Mouse (Mus musculus) forebrain, embryonic 13.5 days (tissue): Measurements from ENCODE around the gene Acot2. TPM values are rescaled to one million over a fixed set of nuclear protein-coding genes. Genes with fewer than 3 reads are reported as not detected.

Experiments used
- ATAC-seq: fragments of 200-750 bp; cut with Nextera tagmentation; 2 replicates; pipeline ENCODE4 v1.8.0; 2017
- H3K27ac ChIP-seq: fragments of 300-500 bp; sonication (generic); 2 replicates; pipeline ENCODE4 v1.5.1; 2015; ENCODE audit warnings: inconsistent platforms, mild to moderate bottlenecking, moderate library complexity
- H3K27me3 ChIP-seq: fragments of 300-500 bp; sonication (generic); 2 replicates; pipeline ENCODE4 v1.6.1; 2015; ENCODE audit warnings: mild to moderate bottlenecking, inconsistent platforms
- H3K36me3 ChIP-seq: fragments of 300-500 bp; sonication (generic); 2 replicates; pipeline ENCODE4 v1.6.1; 2015; ENCODE audit warnings: mild to moderate bottlenecking, inconsistent platforms; ENCODE audit not compliant: poor library complexity, severe bottlenecking
- H3K4me1 ChIP-seq: fragments of 300-500 bp; sonication (generic); 2 replicates; pipeline ENCODE4 v1.6.1; 2015; ENCODE audit warnings: inconsistent platforms
- H3K4me2 ChIP-seq: fragments of 300-500 bp; sonication (generic); 2 replicates; pipeline ENCODE4 v1.6.1; 2015; ENCODE audit warnings: inconsistent platforms, mild to moderate bottlenecking, moderate library complexity
- H3K4me3 ChIP-seq: fragments of 300-500 bp; sonication (generic); 2 replicates; pipeline ENCODE4 v1.5.1; 2015; ENCODE audit warnings: mild to moderate bottlenecking, inconsistent platforms
- H3K9ac ChIP-seq: fragments of 300-500 bp; sonication (generic); 2 replicates; pipeline ENCODE4 v1.6.1; 2015; ENCODE audit warnings: mild to moderate bottlenecking, inconsistent platforms
- H3K9me3 ChIP-seq: fragments of 300-500 bp; sonication (generic); replicated peaks from 2 replicates; pipeline ENCODE4 v1.6.1; 2016; ENCODE audit warnings: inconsistent platforms
- WGBS: fragments of 180-500 bp; shearing (Covaris S2); methylation state at CpG from one replicate; pipeline ENCODE4 v1.1.7; 2015; 5-methylcytosine and 5-hydroxymethylcytosine counted together
- polyA plus RNA-seq: library from polyadenylated mRNA; unstranded; fragments of >200 nt; fragmentation: Nextera tagmentation; extraction: Ambion mirVana; gene quantifications from 2 replicates; pipeline ENCODE4 v1.2.1, GENCODE M21; 2015

Acot2 gene
- polyA plus RNA-seq, 1 experiment from 2014 or later = 9.9 TPM

- peak overlapping the region; percentile 92 for H3K9ac ChIP-seq
- peak overlapping the region; percentile 91 for H3K4me2 ChIP-seq
- peaks cover 33% of the 10 kb centered on the region for H3K4me1 ChIP-seq
- WGBS = 70% methylated on average over 32 of the region's 32 CpGs
- no peaks in the 10 kb centered on the region for H3K9me3 ChIP-seq
- no peak for ATAC-seq
- H3K27me3 ChIP-seq = no peaks in the 10 kb centered on the region
- H3K4me3 ChIP-seq = peak overlapping the region; percentile 91
- peaks cover 28% of the 10 kb centered on the region for H3K36me3 ChIP-seq
- H3K27ac ChIP-seq = no peak overlapping the region
Observed at GRCm38 (mm10) chr12:83951711-83952575, 35.7 kb upstream of the Acot2 start.

GRCm38 (mm10) chr12:83958278-83958677 is 29.4 kb upstream of the Acot2 start:
- Histone ChIP-seq H3K27me3 (no peaks in the 10 kb centered on the region), H3K4me2 (no peak overlapping the region), H3K27ac (no peak overlapping the region), H3K4me3 (no peak overlapping the region), H3K9me3 (no peaks in the 10 kb centered on the region), H3K4me1 (peaks cover 8% of the 10 kb centered on the region), H3K36me3 (peaks cover 26% of the 10 kb centered on the region), H3K9ac (no peak overlapping the region)
- ATAC-seq = no peak
- WGBS = 95% methylated on average over 9 of the region's 9 CpGs

- WGBS = 91% methylated on average over 6 of the region's 7 CpGs
- no peak overlapping the region for H3K27ac ChIP-seq
- H3K27me3 ChIP-seq = no peaks in the 10 kb centered on the region
- no peaks in the 10 kb centered on the region for H3K4me1 ChIP-seq
- H3K36me3 ChIP-seq = no peaks in the 10 kb centered on the region
- H3K4me2 ChIP-seq = no peak overlapping the region
- no peak overlapping the region for H3K9ac ChIP-seq
- no peak for ATAC-seq
- H3K4me3 ChIP-seq = no peak overlapping the region
- H3K9me3 ChIP-seq = no peaks in the 10 kb centered on the region
Observed at GRCm38 (mm10) chr12:83965235-83965634, 22.4 kb upstream of the Acot2 start.

- H3K36me3 ChIP-seq = no peaks in the 10 kb centered on the region
- H3K4me2 ChIP-seq = no peak overlapping the region
- 80% methylated on average over 2 of the region's 2 CpGs for WGBS
- H3K27me3 ChIP-seq = no peaks in the 10 kb centered on the region
- no peak overlapping the region for H3K4me3 ChIP-seq
- H3K9me3 ChIP-seq = 0 out of 2 replicates have a peak, but pooled peaks cover 4% of the 10 kb centered on the region
- no peaks in the 10 kb centered on the region for H3K4me1 ChIP-seq
- ATAC-seq = no peak
- no peak overlapping the region for H3K27ac ChIP-seq
- no peak overlapping the region for H3K9ac ChIP-seq
Observed at GRCm38 (mm10) chr12:83972117-83972516, 15.5 kb upstream of the Acot2 start.

- no peak for ATAC-seq
- Histone ChIP-seq H3K9ac (no peak overlapping the region), H3K4me1 (no peaks in the 10 kb centered on the region), H3K4me3 (no peak overlapping the region), H3K4me2 (no peak overlapping the region), H3K27ac (no peak overlapping the region), H3K27me3 (no peaks in the 10 kb centered on the region), H3K36me3 (no peaks in the 10 kb centered on the region), H3K9me3 (0 out of 2 replicates have a peak, but pooled peaks cover 4% of the 10 kb centered on the region)
- 88% methylated on average over 6 of the region's 6 CpGs for WGBS
Observed at GRCm38 (mm10) chr12:83978862-83979261, 8.8 kb upstream of the Acot2 start.

GRCm38 (mm10) chr12:83981615-83982014 is 6.0 kb upstream of the Acot2 start:
- ATAC-seq = no peak
- H3K27ac ChIP-seq = no peak overlapping the region
- H3K4me1 ChIP-seq = no peaks in the 10 kb centered on the region
- H3K36me3 ChIP-seq = no peaks in the 10 kb centered on the region
- no peaks in the 10 kb centered on the region for H3K27me3 ChIP-seq
- H3K4me2 ChIP-seq = no peak overlapping the region
- H3K4me3 ChIP-seq = no peak overlapping the region
- H3K9ac ChIP-seq = no peak overlapping the region
- H3K9me3 ChIP-seq = no peaks in the 10 kb centered on the region
- 92% methylated on average over 4 of the region's 4 CpGs for WGBS

GRCm38 (mm10) chr12:83984752-83985151 is 2.9 kb upstream of the Acot2 start, which contains the start of gene Heatr4:
Gene Heatr4 (minus strand): TSS chr12:83984852.
- H3K4me2 ChIP-seq = no peak within 1 kb of the TSS
- 74% methylated on average over 4 of the region's 4 CpGs for WGBS
- no peak within 1 kb of the TSS for H3K9ac ChIP-seq
- no peaks in the 10 kb centered on the region for H3K36me3 ChIP-seq
- no peak within 1 kb of the TSS for H3K27ac ChIP-seq
- no peak within 1 kb of the TSS for H3K4me3 ChIP-seq
- no peak for ATAC-seq
- peaks cover 11% of the 10 kb centered on the region; the same call in 1 of the 2 replicates for H3K4me1 ChIP-seq
- no peaks in the 10 kb centered on the region for H3K27me3 ChIP-seq
- H3K9me3 ChIP-seq = no peaks in the 10 kb centered on the region

- no peak overlapping the region for H3K27ac ChIP-seq
- H3K4me1 ChIP-seq = peaks cover 11% of the 10 kb centered on the region; the same call in 1 of the 2 replicates
- WGBS = 35% methylated on average over 8 of the region's 8 CpGs
- no peak for ATAC-seq
- no peaks in the 10 kb centered on the region for H3K27me3 ChIP-seq
- peak overlapping the region; percentile 79 for H3K9ac ChIP-seq
- peak overlapping the region; percentile 62 for H3K4me2 ChIP-seq
- H3K9me3 ChIP-seq = no peaks in the 10 kb centered on the region
- no peaks in the 10 kb centered on the region for H3K36me3 ChIP-seq
- H3K4me3 ChIP-seq = peak overlapping the region; percentile 63
Observed at GRCm38 (mm10) chr12:83987242-83987582, 449 bp upstream of the Acot2 start.

- peak overlapping the region; percentile 62 for H3K4me2 ChIP-seq
- H3K36me3 ChIP-seq = no peaks in the 10 kb centered on the region
- peak overlapping the region; percentile 63 for H3K4me3 ChIP-seq
- peak; percentile 34; the same call in 1 of the 2 replicates for ATAC-seq
- H3K27me3 ChIP-seq = no peaks in the 10 kb centered on the region
- H3K9ac ChIP-seq = peak overlapping the region; percentile 79
- 69% methylated on average over 4 of the region's 4 CpGs for WGBS
- peak overlapping the region; percentile 79; the same call in 1 of the 2 replicates for H3K27ac ChIP-seq
- H3K4me1 ChIP-seq = peaks cover 11% of the 10 kb centered on the region; the same call in 1 of the 2 replicates
- no peaks in the 10 kb centered on the region for H3K9me3 ChIP-seq
Observed at GRCm38 (mm10) chr12:83988483-83988882, 822 bp downstream of the Acot2 start.

- Histone ChIP-seq H3K9me3 (no peaks in the 10 kb centered on the region), H3K27me3 (no peaks in the 10 kb centered on the region), H3K9ac (no peak overlapping the region), H3K27ac (no peak overlapping the region), H3K4me1 (peaks cover 11% of the 10 kb centered on the region; the same call in 1 of the 2 replicates), H3K4me3 (no peak overlapping the region), H3K4me2 (no peak overlapping the region), H3K36me3 (peaks cover 2% of the 10 kb centered on the region; the same call in 1 of the 2 replicates)
- 96% methylated on average over 4 of the region's 4 CpGs for WGBS
- ATAC-seq = no peak
Observed at GRCm38 (mm10) chr12:83989378-83989777, 1.7 kb downstream of the Acot2 start.

- WGBS = 71% methylated on average over 2 of the region's 2 CpGs
- Histone ChIP-seq H3K4me2 (no peak overlapping the region), H3K27ac (no peak overlapping the region), H3K36me3 (peaks cover 3% of the 10 kb centered on the region; the same call in 1 of the 2 replicates), H3K27me3 (no peaks in the 10 kb centered on the region), H3K4me3 (no peak overlapping the region), H3K9me3 (peaks cover 7% of the 10 kb centered on the region; the same call in 1 of the 2 replicates), H3K4me1 (no peaks in the 10 kb centered on the region), H3K9ac (no peak overlapping the region)
- no peak for ATAC-seq
Observed at GRCm38 (mm10) chr12:83997221-83997620, 9.6 kb downstream of the Acot2 start.

GRCm38 (mm10) chr12:83998341-83999107 is 10.9 kb downstream of the Acot2 start:
- no peaks in the 10 kb centered on the region for H3K27me3 ChIP-seq
- H3K4me2 ChIP-seq = no peak overlapping the region
- WGBS = 66% methylated on average over 11 of the region's 11 CpGs
- H3K4me1 ChIP-seq = no peaks in the 10 kb centered on the region
- H3K9ac ChIP-seq = no peak overlapping the region
- peaks cover 11% of the 10 kb centered on the region for H3K9me3 ChIP-seq
- H3K4me3 ChIP-seq = no peak overlapping the region
- H3K27ac ChIP-seq = peak overlapping the region; percentile 59; the same call in 1 of the 2 replicates
- H3K36me3 ChIP-seq = peaks cover 3% of the 10 kb centered on the region; the same call in 1 of the 2 replicates
- ATAC-seq = peak; percentile 41; the same call in 1 of the 2 replicates
